Mouse (Mus musculus): Measurements from ENCODE around the gene Tmem238. TPM values are rescaled to one million over a fixed set of nuclear protein-coding genes. Genes with fewer than 3 reads are reported as not detected.

Gene Tmem238
- polyA plus RNA-seq (2015; fragmentation: Illumina TruSeq; extraction: RNeasy Lipid Tissue Mini Kit (QIAGEN cat#74804); ENCODE audit: insufficient read depth, low replicate concordance) = 1.6 TPM

DNA sequence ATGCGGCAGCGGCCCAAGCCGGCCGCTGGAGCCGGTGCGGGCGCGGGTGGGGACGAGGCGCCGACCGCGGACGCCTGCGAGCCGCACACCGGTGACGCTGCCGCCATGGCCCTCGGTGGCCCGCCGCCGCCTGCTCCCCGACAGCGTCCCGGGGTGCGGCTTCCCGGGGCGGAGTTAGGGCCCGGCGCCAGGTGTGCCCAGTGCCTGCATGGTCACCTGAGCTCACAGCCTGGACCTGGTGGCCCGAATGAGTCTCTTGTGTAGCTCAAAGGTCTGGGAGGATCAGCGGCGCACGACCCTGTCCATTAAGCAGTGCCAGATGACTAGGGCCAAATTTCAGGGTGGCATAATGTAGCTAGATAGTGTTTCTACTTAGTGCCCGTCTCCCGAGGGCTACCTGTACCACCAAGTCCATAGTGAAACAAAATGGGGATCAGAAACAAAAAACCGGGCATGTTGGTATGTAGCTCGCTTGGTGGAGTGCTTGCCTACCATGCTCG is at the start of gene Tmem238:
Gene Tmem238, minus strand, starts transcription at position 221 of the 500 bp plus-strand sequence.

DNA sequence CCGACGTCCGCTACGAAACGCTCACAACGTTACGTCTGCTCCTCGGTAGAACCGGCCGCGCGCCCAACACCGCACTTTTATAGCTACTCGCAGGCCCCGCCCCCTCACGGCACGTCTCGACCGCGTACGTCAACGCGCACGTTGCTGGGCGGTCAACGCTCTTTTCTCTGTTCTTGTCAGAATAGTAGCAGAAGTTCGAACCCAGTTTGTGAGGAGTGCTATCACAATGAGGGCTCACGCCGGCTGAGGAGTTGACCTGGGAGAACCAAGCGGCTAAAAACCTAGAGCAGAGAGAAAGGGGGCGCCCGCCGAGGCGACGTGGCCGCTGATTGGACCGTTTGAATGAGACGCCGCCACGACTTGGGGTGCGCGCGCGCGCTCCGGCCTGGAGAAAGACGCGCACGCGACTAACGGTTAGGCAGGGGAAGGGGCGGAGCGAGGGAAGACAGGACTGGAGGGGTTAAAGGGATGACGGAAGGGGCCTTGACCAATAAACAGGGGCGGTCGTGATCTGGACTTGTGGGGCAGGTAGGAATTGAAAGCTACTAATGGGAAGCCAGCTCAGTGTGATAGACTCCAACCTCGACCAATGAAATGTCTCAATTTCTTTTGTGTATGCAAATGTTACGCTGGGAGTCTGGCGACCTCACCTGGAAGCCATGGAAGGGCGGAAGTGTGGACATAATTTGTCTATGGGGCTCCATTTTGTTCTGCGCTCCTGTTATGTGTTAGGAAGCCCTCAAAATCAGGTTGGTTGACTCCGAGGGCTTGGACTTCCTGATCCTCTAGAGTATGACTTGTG is 23.0 kb upstream of the Tmem238 start, which contains the start of gene Ube2s:
Gene Ube2s, minus strand, starts transcription at position 288 of the 802 bp plus-strand sequence.

GRCm38 (mm10) chr7:4792278-4793212 is 3.1 kb upstream of the Tmem238 start, which contains the start of gene Rpl28:
Rpl28 (plus strand) TSS chr7:4792874.

GRCm38 (mm10) chr7:4782759-4783158 is 6.7 kb downstream of the Tmem238 start, which contains the start of the genes Il11 and Tmem190:
Il11 (minus strand) TSS chr7:4782859.
Tmem190 (plus strand) TSS chr7:4782937.

DNA sequence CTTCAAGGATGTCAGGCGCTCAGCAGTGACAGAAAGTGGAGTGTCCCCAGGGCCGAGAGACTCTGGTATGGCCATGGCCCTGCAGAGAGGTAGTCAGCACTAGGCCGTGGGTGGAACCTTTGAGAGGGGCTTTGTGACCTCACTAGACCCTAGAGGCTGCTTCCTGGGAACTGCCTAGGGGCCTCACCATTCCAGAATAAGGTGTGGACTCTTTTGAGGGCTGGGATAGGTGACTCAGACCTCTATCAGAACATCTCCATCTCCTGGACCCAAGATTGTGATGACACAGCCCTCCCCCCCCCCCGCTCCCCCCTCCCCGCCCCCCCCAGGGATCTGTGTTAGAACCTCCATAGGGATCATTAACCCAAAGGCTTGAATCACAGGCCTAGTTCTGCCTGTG is 18.3 kb downstream of the Tmem238 start, which contains the start of gene Fam71e2:
Gene Fam71e2, minus strand, starts transcription at position 101 of the 400 bp plus-strand sequence.

GRCm38 (mm10) chr7:4752821-4753570 is 36.5 kb downstream of the Tmem238 start, which contains the start of gene Cox6b2:
Cox6b2 (minus strand) TSS chr7:4753094.

GRCm38 (mm10) chr7:4739544-4740275 is 49.7 kb downstream of the Tmem238 start, which contains the start of gene Kmt5c:
Kmt5c (plus strand) TSS chr7:4740115.

Other genes with a start within 250 kb of the Tmem238 start
- gene Syt5, start 242.1 kb downstream of the Tmem238 start, polyA plus RNA-seq (2015; fragmentation: Illumina TruSeq; extraction: RNeasy Lipid Tissue Mini Kit (QIAGEN cat#74804); ENCODE audit: insufficient read depth, low replicate concordance) = 0.18 TPM
- 0.14 TPM for gene Ptprh, start 185.6 kb downstream of the Tmem238 start, polyA plus RNA-seq (2015; fragmentation: Illumina TruSeq; extraction: RNeasy Lipid Tissue Mini Kit (QIAGEN cat#74804); ENCODE audit: insufficient read depth, low replicate concordance)
- gene Tmem86b, start 158.2 kb downstream of the Tmem238 start, polyA plus RNA-seq (2015; fragmentation: Illumina TruSeq; extraction: RNeasy Lipid Tissue Mini Kit (QIAGEN cat#74804); ENCODE audit: insufficient read depth, low replicate concordance) = 12.5 TPM
- 69.8 TPM for gene Ppp6r1, start 130.6 kb downstream of the Tmem238 start, polyA plus RNA-seq (2015; fragmentation: Illumina TruSeq; extraction: RNeasy Lipid Tissue Mini Kit (QIAGEN cat#74804); ENCODE audit: insufficient read depth, low replicate concordance)
- gene Hspbp1, start 104.6 kb downstream of the Tmem238 start, polyA plus RNA-seq (2015; fragmentation: Illumina TruSeq; extraction: RNeasy Lipid Tissue Mini Kit (QIAGEN cat#74804); ENCODE audit: insufficient read depth, low replicate concordance) = 4.8 TPM
- 0.57 TPM for gene Brsk1, start 99.1 kb downstream of the Tmem238 start, polyA plus RNA-seq (2015; fragmentation: Illumina TruSeq; extraction: RNeasy Lipid Tissue Mini Kit (QIAGEN cat#74804); ENCODE audit: insufficient read depth, low replicate concordance)
- gene Tmem150b, start 64.4 kb downstream of the Tmem238 start, polyA plus RNA-seq (2015; fragmentation: Illumina TruSeq; extraction: RNeasy Lipid Tissue Mini Kit (QIAGEN cat#74804); ENCODE audit: insufficient read depth, low replicate concordance) = 8.1 TPM
- gene Kmt5c, start 49.5 kb downstream of the Tmem238 start, polyA plus RNA-seq (2015; fragmentation: Illumina TruSeq; extraction: RNeasy Lipid Tissue Mini Kit (QIAGEN cat#74804); ENCODE audit: insufficient read depth, low replicate concordance) = 30.4 TPM
- 5.1 TPM for gene Cox6b2, start 36.6 kb downstream of the Tmem238 start, polyA plus RNA-seq (2015; fragmentation: Illumina TruSeq; extraction: RNeasy Lipid Tissue Mini Kit (QIAGEN cat#74804); ENCODE audit: insufficient read depth, low replicate concordance)
- not detected for gene Fam71e2, start 18.4 kb downstream of the Tmem238 start, polyA plus RNA-seq (2015; fragmentation: Illumina TruSeq; extraction: RNeasy Lipid Tissue Mini Kit (QIAGEN cat#74804); ENCODE audit: insufficient read depth, low replicate concordance)
- gene Il11, start 6.8 kb downstream of the Tmem238 start, polyA plus RNA-seq (2015; fragmentation: Illumina TruSeq; extraction: RNeasy Lipid Tissue Mini Kit (QIAGEN cat#74804); ENCODE audit: insufficient read depth, low replicate concordance) = 0.11 TPM
- not detected for gene Tmem190, start 6.7 kb downstream of the Tmem238 start, polyA plus RNA-seq (2015; fragmentation: Illumina TruSeq; extraction: RNeasy Lipid Tissue Mini Kit (QIAGEN cat#74804); ENCODE audit: insufficient read depth, low replicate concordance)
- 457 TPM for gene Rpl28, start 3.2 kb upstream of the Tmem238 start, polyA plus RNA-seq (2015; fragmentation: Illumina TruSeq; extraction: RNeasy Lipid Tissue Mini Kit (QIAGEN cat#74804); ENCODE audit: insufficient read depth, low replicate concordance)
- gene Ube2s, start 22.9 kb upstream of the Tmem238 start, polyA plus RNA-seq (2015; fragmentation: Illumina TruSeq; extraction: RNeasy Lipid Tissue Mini Kit (QIAGEN cat#74804); ENCODE audit: insufficient read depth, low replicate concordance) = 78.0 TPM
- 0.07 TPM for gene Shisa7, start 55.0 kb upstream of the Tmem238 start, polyA plus RNA-seq (2015; fragmentation: Illumina TruSeq; extraction: RNeasy Lipid Tissue Mini Kit (QIAGEN cat#74804); ENCODE audit: insufficient read depth, low replicate concordance)
- 9.3 TPM for gene Isoc2b, start 80.6 kb upstream of the Tmem238 start, polyA plus RNA-seq (2015; fragmentation: Illumina TruSeq; extraction: RNeasy Lipid Tissue Mini Kit (QIAGEN cat#74804); ENCODE audit: insufficient read depth, low replicate concordance)
- 4.7 TPM for gene Isoc2a, start 87.5 kb upstream of the Tmem238 start, polyA plus RNA-seq (2015; fragmentation: Illumina TruSeq; extraction: RNeasy Lipid Tissue Mini Kit (QIAGEN cat#74804); ENCODE audit: insufficient read depth, low replicate concordance)
- not detected for gene Gm36210, start 116.9 kb upstream of the Tmem238 start, polyA plus RNA-seq (2015; fragmentation: Illumina TruSeq; extraction: RNeasy Lipid Tissue Mini Kit (QIAGEN cat#74804); ENCODE audit: insufficient read depth, low replicate concordance)
- 1.1 TPM for gene Zfp628, start 125.6 kb upstream of the Tmem238 start, polyA plus RNA-seq (2015; fragmentation: Illumina TruSeq; extraction: RNeasy Lipid Tissue Mini Kit (QIAGEN cat#74804); ENCODE audit: insufficient read depth, low replicate concordance)
- gene Nat14, start 132.4 kb upstream of the Tmem238 start, polyA plus RNA-seq (2015; fragmentation: Illumina TruSeq; extraction: RNeasy Lipid Tissue Mini Kit (QIAGEN cat#74804); ENCODE audit: insufficient read depth, low replicate concordance) = 2.1 TPM
- 1.2 TPM for gene Ssc5d, start 136.1 kb upstream of the Tmem238 start, polyA plus RNA-seq (2015; fragmentation: Illumina TruSeq; extraction: RNeasy Lipid Tissue Mini Kit (QIAGEN cat#74804); ENCODE audit: insufficient read depth, low replicate concordance)
- gene Sbk2, start 174.8 kb upstream of the Tmem238 start, polyA plus RNA-seq (2015; fragmentation: Illumina TruSeq; extraction: RNeasy Lipid Tissue Mini Kit (QIAGEN cat#74804); ENCODE audit: insufficient read depth, low replicate concordance) = 0.76 TPM
- not detected for gene Sbk3, start 181.5 kb upstream of the Tmem238 start, polyA plus RNA-seq (2015; fragmentation: Illumina TruSeq; extraction: RNeasy Lipid Tissue Mini Kit (QIAGEN cat#74804); ENCODE audit: insufficient read depth, low replicate concordance)
- gene Zfp579, start 206.5 kb upstream of the Tmem238 start, polyA plus RNA-seq (2015; fragmentation: Illumina TruSeq; extraction: RNeasy Lipid Tissue Mini Kit (QIAGEN cat#74804); ENCODE audit: insufficient read depth, low replicate concordance) = 38.0 TPM
- gene Zfp524, start 224.8 kb upstream of the Tmem238 start, polyA plus RNA-seq (2015; fragmentation: Illumina TruSeq; extraction: RNeasy Lipid Tissue Mini Kit (QIAGEN cat#74804); ENCODE audit: insufficient read depth, low replicate concordance) = 1.5 TPM
- gene Fiz1, start 225.0 kb upstream of the Tmem238 start, polyA plus RNA-seq (2015; fragmentation: Illumina TruSeq; extraction: RNeasy Lipid Tissue Mini Kit (QIAGEN cat#74804); ENCODE audit: insufficient read depth, low replicate concordance) = 22.3 TPM
- 0.32 TPM for gene Gm44973, start 225.8 kb upstream of the Tmem238 start, polyA plus RNA-seq (2015; fragmentation: Illumina TruSeq; extraction: RNeasy Lipid Tissue Mini Kit (QIAGEN cat#74804); ENCODE audit: insufficient read depth, low replicate concordance)
- gene Zfp865, start 230.7 kb upstream of the Tmem238 start, polyA plus RNA-seq (2015; fragmentation: Illumina TruSeq; extraction: RNeasy Lipid Tissue Mini Kit (QIAGEN cat#74804); ENCODE audit: insufficient read depth, low replicate concordance) = 25.1 TPM
- not detected for gene Ccdc106, start 230.9 kb upstream of the Tmem238 start, polyA plus RNA-seq (2015; fragmentation: Illumina TruSeq; extraction: RNeasy Lipid Tissue Mini Kit (QIAGEN cat#74804); ENCODE audit: insufficient read depth, low replicate concordance)
- 3.0 TPM for gene 4632433K11Rik, start 244.5 kb upstream of the Tmem238 start, polyA plus RNA-seq (2015; fragmentation: Illumina TruSeq; extraction: RNeasy Lipid Tissue Mini Kit (QIAGEN cat#74804); ENCODE audit: insufficient read depth, low replicate concordance)
- gene Zfp784, start 248.8 kb upstream of the Tmem238 start, polyA plus RNA-seq (2015; fragmentation: Illumina TruSeq; extraction: RNeasy Lipid Tissue Mini Kit (QIAGEN cat#74804); ENCODE audit: insufficient read depth, low replicate concordance) = 4.7 TPM